Mouse (Mus musculus): ENCODE data around the gene Hspb2. TPM values are rescaled to one million over a fixed set of nuclear protein-coding genes. Genes with fewer than 3 reads are reported as not detected.

The Hspb2 gene
- polyA plus RNA-seq, 1 experiment from 2014 or later: 0.42 TPM

Other genes starting within 250 kb of the Hspb2 start
- gene Pts, start 223.6 kb downstream of the Hspb2 start, polyA plus RNA-seq (2015; fragmentation: Nextera tagmentation; extraction: Ambion mirVana): 115 and 123 TPM in 2 replicates
- gene Il18, start 197.5 kb downstream of the Hspb2 start, polyA plus RNA-seq (2015; fragmentation: Nextera tagmentation; extraction: Ambion mirVana): 27.3 and 29.4 TPM in 2 replicates
- 0.28 and 0.34 TPM in 2 replicates for gene Bco2, start 197.2 kb downstream of the Hspb2 start, polyA plus RNA-seq (2015; fragmentation: Nextera tagmentation; extraction: Ambion mirVana)
- gene Tex12, start 191.0 kb downstream of the Hspb2 start, polyA plus RNA-seq (2015; fragmentation: Nextera tagmentation; extraction: Ambion mirVana): 0.32 and 0.50 TPM in 2 replicates
- 209 and 210 TPM in 2 replicates for gene Sdhd, start 148.5 kb downstream of the Hspb2 start, polyA plus RNA-seq (2015; fragmentation: Nextera tagmentation; extraction: Ambion mirVana)
- 386 and 397 TPM in 2 replicates for gene Timm8b, start 148.4 kb downstream of the Hspb2 start, polyA plus RNA-seq (2015; fragmentation: Nextera tagmentation; extraction: Ambion mirVana)
- gene Pih1d2, start 135.0 kb downstream of the Hspb2 start, polyA plus RNA-seq (2015; fragmentation: Nextera tagmentation; extraction: Ambion mirVana): 5.5 and 6.5 TPM in 2 replicates
- 23.5 and 23.8 TPM in 2 replicates for gene Nkapd1, start 134.9 kb downstream of the Hspb2 start, polyA plus RNA-seq (2015; fragmentation: Nextera tagmentation; extraction: Ambion mirVana)
- gene Dlat, start 92.6 kb downstream of the Hspb2 start, polyA plus RNA-seq (2015; fragmentation: Nextera tagmentation; extraction: Ambion mirVana): 40.9 and 42.1 TPM in 2 replicates
- 33.4 and 36.6 TPM in 2 replicates for gene Dixdc1, start 12.8 kb downstream of the Hspb2 start, polyA plus RNA-seq (2015; fragmentation: Nextera tagmentation; extraction: Ambion mirVana)
- 0.50 and 1.1 TPM in 2 replicates for gene 2310030G06Rik, start 5.8 kb downstream of the Hspb2 start, polyA plus RNA-seq (2015; fragmentation: Nextera tagmentation; extraction: Ambion mirVana)
- 3.5 and 4.0 TPM in 2 replicates for gene Cryab, start 1.0 kb downstream of the Hspb2 start, polyA plus RNA-seq (2015; fragmentation: Nextera tagmentation; extraction: Ambion mirVana)
- gene Fdxacb1, start 15.9 kb upstream of the Hspb2 start, polyA plus RNA-seq (2015; fragmentation: Nextera tagmentation; extraction: Ambion mirVana): 11.5 and 14.3 TPM in 2 replicates
- 51.6 and 53.5 TPM in 2 replicates for gene Alg9, start 22.7 kb upstream of the Hspb2 start, polyA plus RNA-seq (2015; fragmentation: Nextera tagmentation; extraction: Ambion mirVana)
- 59.9 and 61.7 TPM in 2 replicates for gene 1110032A03Rik, start 23.2 kb upstream of the Hspb2 start, polyA plus RNA-seq (2015; fragmentation: Nextera tagmentation; extraction: Ambion mirVana)
- gene Ppp2r1b, start 92.9 kb upstream of the Hspb2 start, polyA plus RNA-seq (2015; fragmentation: Nextera tagmentation; extraction: Ambion mirVana): 56.1 and 58.0 TPM in 2 replicates